19 mouse cellular contexts compared by ENCODE assay signal in the genomic region with DNA sequence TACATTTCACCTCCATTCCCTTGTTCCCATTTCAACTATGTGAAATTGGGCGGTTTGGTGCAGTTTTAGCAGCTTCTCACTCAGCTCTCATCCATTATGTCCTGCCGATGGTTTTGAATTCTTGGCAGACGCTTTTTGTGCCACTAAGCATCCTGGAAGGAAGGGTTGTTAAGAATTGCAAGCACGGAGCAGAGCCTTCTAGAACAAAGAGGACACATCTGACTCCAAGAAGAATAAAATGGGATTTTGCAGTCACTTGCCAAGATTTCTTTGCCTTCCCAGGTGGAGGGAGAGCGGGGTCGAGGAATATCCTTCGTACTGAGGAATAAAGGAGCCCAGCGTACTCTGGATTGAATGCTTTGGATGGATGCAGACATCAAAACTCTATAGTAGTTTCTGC.
DNase-seq lines count a peak whose midpoint lies in the region; ATAC-seq and TF ChIP-seq lines count a peak whose summit lies in the region.
"Had no signal": no experiment of that assay in that cellular context is flagged by ENCODE, and none has a peak within 500 bp of the region (broad histone marks: within the 10 kb centered on the region; RNA-seq: fewer than 3 reads in every experiment).

No protein-coding gene starts in this region.

- DNase-seq in frontal cortex, adult 2 months (ENCODE audit: extremely low spot score in 1 of 2, low spot score in 1 of 2): no peak
- peak; percentile 19 for DNase-seq in ZHBTc4 (ENCODE audit: low read depth, low spot score)
- DNase-seq in brain, embryonic 14.5 days (ENCODE audit: low read depth): peak; percentile 82
- DNase-seq in left cerebral cortex, postnatal 10 days (ENCODE audit: extremely low spot score in 1 of 2, low spot score in 2 of 2): no peak
- DNase-seq in thymus, postnatal 25 days: no peak
- DNase-seq: adrenal gland, adult 8-10 months; cerebellum, adult 11 months; heart, postnatal 10 days; kidney, adult 8-10 months; kidney, postnatal 14 days; lung, adult 18-20 months; lung, postnatal 14 days; retina, postnatal 1 day had no signal

- H3K4me3 ChIP-seq in midbrain, embryonic 16.5 days (ENCODE audit: low read depth, low read length): no peak overlapping the region
- H3K4me3 ChIP-seq: embryonic facial prominence, embryonic 15.5 days had no signal

- no peak overlapping the region for H3K9ac ChIP-seq in midbrain, embryonic 16.5 days (ENCODE audit: low read depth, low read length)
- H3K9ac ChIP-seq: embryonic facial prominence, embryonic 15.5 days had no signal

- TF ChIP-seq CTCF in brain, embryonic 14.5 days (IDR thresholded peaks at IDR 0.05; ENCODE audit: borderline replicate concordance, extremely low read depth, insufficient read depth, insufficient read length): no peak

- no peak overlapping the region for H3K27ac ChIP-seq in midbrain, embryonic 16.5 days (ENCODE audit: low read length)
- H3K27ac ChIP-seq: embryonic facial prominence, embryonic 15.5 days had no signal

- no peaks in the 10 kb centered on the region for H3K9me3 ChIP-seq in midbrain, embryonic 16.5 days (replicated peaks; ENCODE audit: control insufficient read depth, low read length, poor library complexity, severe bottlenecking)
- H3K9me3 ChIP-seq: embryonic facial prominence, embryonic 15.5 days had no signal

- intact Hi-C loops in left cerebral cortex, postnatal 10 days (cut with DNase I): no loop called here

- peak overlapping the region; percentile 29 for H3K4me2 ChIP-seq in midbrain, embryonic 16.5 days (ENCODE audit: low read length)
- H3K4me2 ChIP-seq: embryonic facial prominence, embryonic 15.5 days; heart, embryonic 11.5 days; liver, embryonic 11.5 days had no signal

- H3K4me1 ChIP-seq in midbrain, embryonic 16.5 days (ENCODE audit: control insufficient read depth, insufficient read depth, low read length): no peaks in the 10 kb centered on the region
- H3K4me1 ChIP-seq: embryonic facial prominence, embryonic 15.5 days had no signal

- H3K36me3 ChIP-seq in midbrain, embryonic 16.5 days (ENCODE audit: control insufficient read depth, insufficient read depth, low read length): no peaks in the 10 kb centered on the region
- H3K36me3 ChIP-seq: embryonic facial prominence, embryonic 15.5 days had no signal

- no peaks in the 10 kb centered on the region for H3K27me3 ChIP-seq in midbrain, embryonic 16.5 days (ENCODE audit: control insufficient read depth, insufficient read depth, low read depth, low read length)
- H3K27me3 ChIP-seq: embryonic facial prominence, embryonic 15.5 days had no signal

- 36% methylated on average over 8 of the region's 8 CpGs for WGBS in midbrain, embryonic 16.5 days

- ATAC-seq in frontal cortex, adult (ENCODE audit: low TSS enrichment): peak; percentile 84
- ATAC-seq in midbrain, embryonic 16.5 days: peak; percentile 71; the same call in 1 of the 2 replicates
- ATAC-seq: inflammation-experienced regulatory T-cells, adult 6 months had no signal

- TF ChIP-seq POLR2A in brain, embryonic 14.5 days (IDR thresholded peaks at IDR 0.05; ENCODE audit: borderline replicate concordance, extremely low read depth, insufficient read depth, insufficient read length, poor library complexity, severe bottlenecking): no peak

Comparison
In these comparisons a context has a peak if more than half of its experiments do, and no peak if none do; other contexts are left out.
1. DNase-seq: peak in ZHBTc4 (single experiment) and brain, embryonic 14.5 days (single experiment); none in frontal cortex, adult 2 months (0 of 2), left cerebral cortex, postnatal 10 days (0 of 2) and thymus, postnatal 25 days (single experiment).